Mouse (Mus musculus) liver, embryonic 16.5 days (tissue): ENCODE measurements around the gene Slc25a19. TPM values are rescaled to one million over a fixed set of nuclear protein-coding genes. Genes with fewer than 3 reads are reported as not detected.

ENCODE experiments used
- ATAC-seq: fragments of 200-750 bp; cut with Nextera tagmentation; 2 replicates; pipeline ENCODE4 v1.8.0; 2017; ENCODE audit warnings: low read depth, mild to moderate bottlenecking, moderate number of reproducible peaks, moderate library complexity
- H3K27ac ChIP-seq: fragments of 300-500 bp; sonication (generic); 2 replicates; pipeline ENCODE4 v1.5.1; 2014; ENCODE audit warnings: mild to moderate bottlenecking, low read length
- H3K27me3 ChIP-seq: fragments of 300-500 bp; sonication (generic); 2 replicates; pipeline ENCODE4 v1.6.1; 2014; ENCODE audit warnings: low read depth, low read length, mixed read lengths; ENCODE audit not compliant: control insufficient read depth, insufficient read depth
- H3K36me3 ChIP-seq: fragments of 300-500 bp; sonication (generic); 2 replicates; pipeline ENCODE4 v1.6.1; 2014; ENCODE audit warnings: mild to moderate bottlenecking; ENCODE audit not compliant: control insufficient read depth, insufficient read depth
- H3K4me1 ChIP-seq: fragments of 300-500 bp; sonication (generic); 2 replicates; pipeline ENCODE4 v1.6.1; 2014; ENCODE audit warnings: low read depth, low read length, mixed read lengths; ENCODE audit not compliant: control insufficient read depth
- H3K4me2 ChIP-seq: fragments of 300-500 bp; sonication (generic); 2 replicates; pipeline ENCODE4 v1.6.1; 2014; ENCODE audit warnings: low read depth, low read length, mixed read lengths
- H3K4me3 ChIP-seq: fragments of 300-500 bp; sonication (generic); 2 replicates; pipeline ENCODE4 v1.5.1; 2014; ENCODE audit warnings: low read depth, mild to moderate bottlenecking, low read length
- H3K9ac ChIP-seq: fragments of 300-500 bp; sonication (generic); 2 replicates; pipeline ENCODE4 v1.6.1; 2014; ENCODE audit warnings: low read depth, low read length
- H3K9me3 ChIP-seq: fragments of 300-500 bp; sonication (generic); replicated peaks from 2 replicates; pipeline ENCODE4 v1.6.1; 2016; ENCODE audit warnings: low read length; ENCODE audit not compliant: control insufficient read depth
- WGBS: fragments of 180-500 bp; shearing (Covaris S2); extraction: QIAGEN DNeasy Blood & Tissue Kit; methylation state at CpG from one replicate; pipeline ENCODE4 v1.1.7; 2014; ENCODE audit not compliant: insufficient replicate concordance; 5-methylcytosine and 5-hydroxymethylcytosine counted together
- polyA plus RNA-seq: library from polyadenylated mRNA; unstranded; fragments of >200 nt; fragmentation: Nextera tagmentation; extraction: Ambion mirVana; gene quantifications from 2 replicates; pipeline ENCODE4 v1.2.1, GENCODE M21; 2015

The Slc25a19 gene
- polyA plus RNA-seq, 1 experiment from 2014 or later, result 8.7 TPM

GRCm38 (mm10) chr11:115628465-115629101, 488 bp upstream of the Slc25a19 start:
- Histone ChIP-seq H3K9ac (peak overlapping the region; percentile 56), H3K4me1 (peaks cover 15% of the 10 kb centered on the region), H3K4me2 (peak overlapping the region; percentile 67), H3K27me3 (no peaks in the 10 kb centered on the region), H3K9me3 (no peaks in the 10 kb centered on the region), H3K36me3 (no peaks in the 10 kb centered on the region), H3K4me3 (peak overlapping the region; percentile 85), H3K27ac (peak overlapping the region; percentile 65; the same call in 1 of the 2 replicates)
- 42% methylated on average over 13 of the region's 13 CpGs for WGBS
- 0 out of 2 replicates have a peak, but pooled peaks have one; percentile 0 for ATAC-seq

DNA sequence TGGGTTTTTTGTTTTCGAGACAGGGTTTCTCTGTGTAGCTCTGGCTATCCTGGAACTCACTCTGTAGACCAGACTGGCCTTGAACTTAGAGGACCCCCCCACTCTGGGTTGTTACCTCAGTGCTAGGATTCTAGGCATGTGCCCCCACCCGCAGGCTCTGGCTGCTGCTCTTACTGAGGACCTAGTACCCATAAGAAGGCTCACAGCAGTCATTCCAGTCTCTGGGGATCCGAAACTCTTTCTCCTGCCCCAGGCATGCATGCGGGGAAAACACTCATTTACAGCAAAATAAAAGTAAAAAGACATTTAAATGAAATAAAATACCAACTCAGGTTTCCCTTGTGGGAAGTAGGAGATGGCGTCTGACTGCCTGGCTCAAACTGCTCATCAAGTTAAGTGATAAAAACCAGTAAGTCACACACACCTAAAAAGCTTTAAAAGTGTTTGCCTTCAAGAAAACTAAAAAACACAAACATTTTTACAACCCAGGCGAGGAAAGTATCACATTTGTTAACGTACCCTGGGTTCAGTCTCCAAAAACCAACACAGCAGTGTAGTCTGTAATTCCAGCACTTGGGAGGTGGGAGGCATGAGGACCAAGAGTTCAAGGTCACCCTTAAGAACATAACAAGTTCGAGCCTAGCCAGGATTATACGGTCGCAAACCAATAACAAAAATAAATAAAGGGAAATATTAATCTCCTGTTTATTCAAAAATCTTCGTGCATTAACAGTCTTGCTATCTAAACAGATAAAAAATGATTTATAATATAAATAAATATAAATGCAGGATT, 1.1 kb downstream of the Slc25a19 start:
- Histone ChIP-seq H3K4me1 (peaks cover 15% of the 10 kb centered on the region), H3K9me3 (no peaks in the 10 kb centered on the region), H3K27ac (peak overlapping the region; percentile 77), H3K4me3 (peak overlapping the region; percentile 85), H3K9ac (peak overlapping the region; percentile 83), H3K27me3 (no peaks in the 10 kb centered on the region), H3K36me3 (peaks cover 3% of the 10 kb centered on the region; the same call in 1 of the 2 replicates), H3K4me2 (peak overlapping the region; percentile 95)
- ATAC-seq, result no peak
- WGBS, result 42% methylated on average over 11 of the region's 11 CpGs

DNA sequence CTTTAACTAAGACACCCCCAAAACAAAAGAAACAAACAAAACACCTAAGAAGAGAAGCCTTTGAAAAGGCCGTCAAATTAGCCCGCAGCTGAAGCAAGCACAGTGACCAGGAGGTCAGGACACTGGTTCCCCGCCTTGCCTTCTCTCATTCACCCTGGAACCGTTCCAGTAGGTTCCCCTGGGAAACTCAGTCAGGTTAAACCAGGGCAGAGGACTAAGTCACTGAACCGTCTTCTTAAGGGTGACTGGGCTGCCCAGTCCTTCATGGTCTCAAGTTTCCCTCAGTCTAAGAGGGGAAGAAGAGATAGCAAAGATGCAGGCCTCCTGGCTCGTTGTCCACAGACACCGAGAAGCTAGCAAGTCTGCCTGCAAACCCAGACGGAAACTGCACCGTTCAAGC, 2.2 kb downstream of the Slc25a19 start:
- no peak overlapping the region for H3K4me2 ChIP-seq
- H3K9ac ChIP-seq, result no peak overlapping the region
- H3K4me3 ChIP-seq, result no peak overlapping the region
- no peaks in the 10 kb centered on the region for H3K27me3 ChIP-seq
- no peak overlapping the region for H3K27ac ChIP-seq
- no peaks in the 10 kb centered on the region for H3K9me3 ChIP-seq
- 75% methylated on average over 9 of the region's 9 CpGs for WGBS
- peaks cover 10% of the 10 kb centered on the region for H3K4me1 ChIP-seq
- peaks cover 3% of the 10 kb centered on the region; the same call in 1 of the 2 replicates for H3K36me3 ChIP-seq
- no peak for ATAC-seq

GRCm38 (mm10) chr11:115623487-115624070, 4.5 kb downstream of the Slc25a19 start:
- Histone ChIP-seq H3K36me3 (peaks cover 3% of the 10 kb centered on the region; the same call in 1 of the 2 replicates), H3K9me3 (no peaks in the 10 kb centered on the region), H3K4me3 (no peak overlapping the region), H3K27me3 (no peaks in the 10 kb centered on the region), H3K27ac (no peak overlapping the region), H3K4me2 (no peak overlapping the region), H3K9ac (no peak overlapping the region), H3K4me1 (peaks cover 10% of the 10 kb centered on the region)
- 69% methylated on average over 9 of the region's 9 CpGs for WGBS
- ATAC-seq, result no peak

- no peaks in the 10 kb centered on the region for H3K27me3 ChIP-seq
- no peak for ATAC-seq
- H3K9me3 ChIP-seq, result no peaks in the 10 kb centered on the region
- no peak overlapping the region for H3K27ac ChIP-seq
- WGBS, result 82% methylated on average over 7 of the region's 7 CpGs
- no peak overlapping the region for H3K9ac ChIP-seq
- H3K4me3 ChIP-seq, result no peak overlapping the region
- H3K4me2 ChIP-seq, result no peak overlapping the region
- H3K4me1 ChIP-seq, result no peaks in the 10 kb centered on the region
- H3K36me3 ChIP-seq, result peaks cover 3% of the 10 kb centered on the region; the same call in 1 of the 2 replicates
Measured at GRCm38 (mm10) chr11:115619949-115620348, 8.1 kb downstream of the Slc25a19 start.

DNA sequence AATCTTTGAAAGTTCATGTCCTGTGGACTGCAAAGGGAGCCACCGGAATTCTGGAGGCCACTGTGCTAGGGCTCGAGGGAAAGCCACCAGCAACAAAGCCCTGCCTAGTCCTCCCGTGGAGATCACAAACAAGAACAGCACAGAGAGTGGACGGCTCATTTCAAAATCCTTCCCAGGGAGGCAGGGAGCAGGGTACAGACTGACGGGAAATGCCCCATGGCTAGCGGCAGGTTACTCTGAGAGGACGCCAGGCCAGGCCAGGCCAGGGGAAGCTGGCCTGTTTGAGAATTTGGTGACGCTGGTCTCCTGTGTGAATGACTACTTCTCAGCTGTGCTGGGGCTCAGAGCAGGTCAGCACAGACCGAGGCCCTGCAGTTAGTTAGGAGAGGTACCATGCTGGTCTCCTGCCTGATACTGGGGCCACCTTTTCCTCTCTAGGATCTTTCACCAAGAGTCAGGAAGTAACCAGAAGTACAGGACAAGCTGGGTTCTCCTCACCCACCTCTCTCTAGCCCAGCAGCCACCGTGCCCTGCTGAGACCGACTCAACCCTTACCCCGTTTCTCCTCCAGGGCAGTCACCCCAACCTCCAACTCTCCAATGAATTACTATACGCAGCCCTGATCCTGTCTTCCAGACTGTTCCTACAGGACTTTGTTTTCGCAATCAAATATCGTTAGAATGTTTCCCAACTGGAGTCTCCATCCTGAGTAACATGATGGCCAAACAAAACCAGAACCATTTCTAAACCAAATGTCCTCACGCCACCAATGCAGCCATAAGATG, 9.2 kb downstream of the Slc25a19 start:
- no peaks in the 10 kb centered on the region for H3K27me3 ChIP-seq
- ATAC-seq, result no peak
- no peak overlapping the region for H3K9ac ChIP-seq
- peaks cover 3% of the 10 kb centered on the region; the same call in 1 of the 2 replicates for H3K36me3 ChIP-seq
- H3K27ac ChIP-seq, result no peak overlapping the region
- WGBS, result 76% methylated on average over 16 of the region's 16 CpGs
- no peak overlapping the region for H3K4me3 ChIP-seq
- H3K4me2 ChIP-seq, result no peak overlapping the region
- peaks cover 2% of the 10 kb centered on the region for H3K4me1 ChIP-seq
- H3K9me3 ChIP-seq, result no peaks in the 10 kb centered on the region

DNA sequence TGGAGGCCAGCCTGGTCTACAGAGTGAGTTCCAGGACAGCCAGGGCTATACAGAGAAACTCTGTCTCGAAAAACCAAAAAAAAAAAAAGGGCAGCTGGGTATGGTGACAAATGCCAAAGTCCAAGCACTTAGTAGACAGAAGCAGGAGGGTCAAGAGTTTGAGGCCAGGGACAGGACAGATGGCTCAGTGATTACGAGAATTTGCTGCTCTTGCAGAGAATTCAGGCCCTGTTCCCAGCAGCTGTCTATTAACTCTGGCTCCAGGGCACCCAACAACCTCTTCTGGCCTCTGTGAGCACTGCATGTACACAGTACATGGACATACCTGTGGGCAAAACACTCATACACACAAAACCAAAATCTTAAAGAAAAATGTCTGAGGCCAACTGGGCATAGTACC, 10.1 kb downstream of the Slc25a19 start:
- Histone ChIP-seq H3K4me2 (no peak overlapping the region), H3K9me3 (no peaks in the 10 kb centered on the region), H3K27ac (no peak overlapping the region), H3K4me1 (peaks cover 11% of the 10 kb centered on the region), H3K9ac (no peak overlapping the region), H3K27me3 (no peaks in the 10 kb centered on the region), H3K36me3 (peaks cover 2% of the 10 kb centered on the region; the same call in 1 of the 2 replicates), H3K4me3 (no peak overlapping the region)
- ATAC-seq, result no peak
- WGBS, result 65% methylated on average over 1 of the region's 2 CpGs

DNA sequence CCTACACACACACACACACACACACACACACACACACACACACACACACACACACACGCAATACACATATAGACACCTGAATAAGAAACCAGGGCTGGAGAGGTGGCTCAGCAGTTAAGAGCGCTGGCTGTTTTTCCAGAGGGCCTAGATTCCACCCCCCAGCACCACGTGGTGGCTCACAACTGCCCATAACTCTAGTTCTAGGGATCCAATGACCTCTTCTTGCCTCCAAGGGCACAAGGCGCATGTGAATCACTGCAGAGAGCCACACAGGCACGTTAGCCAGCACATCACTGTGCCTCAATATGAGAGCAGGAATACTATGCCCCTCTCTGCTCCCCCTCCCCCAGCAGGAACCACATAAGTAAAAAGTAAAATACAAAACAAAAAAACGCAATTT, 11.2 kb downstream of the Slc25a19 start:
- 76% methylated on average over 6 of the region's 6 CpGs for WGBS
- H3K4me3 ChIP-seq, result no peak overlapping the region
- H3K27ac ChIP-seq, result no peak overlapping the region
- H3K9me3 ChIP-seq, result no peaks in the 10 kb centered on the region
- no peaks in the 10 kb centered on the region for H3K36me3 ChIP-seq
- ATAC-seq, result no peak
- no peak overlapping the region for H3K4me2 ChIP-seq
- no peaks in the 10 kb centered on the region for H3K27me3 ChIP-seq
- H3K4me1 ChIP-seq, result peaks cover 15% of the 10 kb centered on the region
- no peak overlapping the region for H3K9ac ChIP-seq
